Mouse (Mus musculus): ENCODE measurements around the gene Pdgfd. TPM values are rescaled to one million over a fixed set of nuclear protein-coding genes. Genes with fewer than 3 reads are reported as not detected.
A peak's percentile ranks its signal among the peaks of the same experiment; 100 is the strongest.

Pdgfd gene
- polyA plus RNA-seq, 2 experiments: 5.7 to 10.9 TPM

DNA sequence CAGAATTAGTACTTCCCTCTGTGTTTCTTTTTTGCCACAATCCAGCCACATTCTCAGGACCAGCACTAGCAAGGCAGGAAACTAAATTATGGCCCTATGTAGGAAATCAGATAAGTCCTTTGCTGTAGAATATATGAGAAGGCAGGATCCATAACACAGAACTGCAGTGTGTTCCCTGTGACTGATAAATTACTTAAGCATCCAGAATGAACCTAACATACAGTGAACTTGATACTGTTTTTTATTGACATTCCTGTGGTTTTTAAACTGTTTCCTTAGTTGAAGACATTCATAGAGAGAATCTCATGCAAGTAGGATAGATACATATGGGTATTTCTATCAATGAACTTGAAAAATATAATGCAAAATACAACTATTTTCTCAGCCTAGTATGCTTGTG, 109.1 kb downstream of the Pdgfd start:
- ATAC-seq (ENCODE audit: low FRiP score, low read depth) (0 out of 2 replicates have a peak, but pooled peaks have one; percentile 15), DNase-seq (ENCODE audit: low spot score) (no peak)
- Histone ChIP-seq H3K27me3 (ENCODE audit: control insufficient read depth, insufficient read depth, low read length) (no peaks in the 10 kb centered on the region), H3K9ac (ENCODE audit: low read depth, low read length, severe bottlenecking) (no peak overlapping the region), H3K27ac (replicated peaks; ENCODE audit: low read depth, low read length) (no peak overlapping the region), H3K4me1 (ENCODE audit: control insufficient read depth, insufficient read depth, low read length) (0 out of 2 replicates have a peak, but pooled peaks cover 3% of the 10 kb centered on the region), H3K4me3 (replicated peaks; ENCODE audit: low read length) (no peak overlapping the region), H3K9me3 (ENCODE audit: control insufficient read depth, low read length) (no peaks in the 10 kb centered on the region), H3K36me3 (ENCODE audit: control insufficient read depth, insufficient read depth, low read length) (no peaks in the 10 kb centered on the region), H3K4me2 (replicated peaks; ENCODE audit: low read depth, low read length, severe bottlenecking) (no peak overlapping the region)
- no peak for TF ChIP-seq POLR2A (IDR thresholded peaks at IDR 0.05; ENCODE audit: borderline replicate concordance, extremely low read depth, insufficient read depth, insufficient read length)

DNA sequence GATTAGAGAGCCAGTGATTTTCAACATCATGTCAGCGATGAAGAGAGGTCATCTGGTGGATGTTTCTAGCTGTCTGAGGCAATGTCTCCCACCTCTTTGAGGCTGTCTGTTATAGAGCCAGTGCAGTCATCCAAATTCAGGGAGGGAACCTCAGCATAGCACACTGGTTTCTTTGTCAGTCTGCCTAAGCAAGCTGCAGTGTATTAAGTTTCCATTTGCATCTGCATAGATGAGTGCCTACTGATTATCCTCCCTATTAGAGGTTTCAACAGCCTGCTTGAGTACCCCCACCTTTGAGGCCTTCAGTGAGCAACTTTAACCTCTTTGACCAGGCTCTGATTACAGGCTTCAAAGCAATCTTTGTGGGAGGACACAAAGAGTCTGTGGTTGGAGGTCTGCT, 118.4 kb downstream of the Pdgfd start:
- ATAC-seq (ENCODE audit: low FRiP score, low read depth): no peak
- 76% methylated on average over 1 of the region's 1 CpGs for WGBS
- no peak overlapping the region for H3K27ac ChIP-seq (replicated peaks; ENCODE audit: low read depth, low read length)
- H3K4me3 ChIP-seq (replicated peaks; ENCODE audit: low read length): no peak overlapping the region
- H3K4me2 ChIP-seq (replicated peaks; ENCODE audit: low read depth, low read length, severe bottlenecking): no peak overlapping the region
- TF ChIP-seq POLR2A (IDR thresholded peaks at IDR 0.05; ENCODE audit: borderline replicate concordance, extremely low read depth, insufficient read depth, insufficient read length): no peak
- H3K36me3 ChIP-seq (ENCODE audit: control insufficient read depth, insufficient read depth, low read length): no peaks in the 10 kb centered on the region
- no peak for DNase-seq (ENCODE audit: low spot score)
- no peaks in the 10 kb centered on the region for H3K9me3 ChIP-seq (ENCODE audit: control insufficient read depth, low read length)
- no peaks in the 10 kb centered on the region for H3K27me3 ChIP-seq (ENCODE audit: control insufficient read depth, insufficient read depth, low read length)
- H3K4me1 ChIP-seq (ENCODE audit: control insufficient read depth, insufficient read depth, low read length): no peaks in the 10 kb centered on the region
- H3K9ac ChIP-seq (ENCODE audit: low read depth, low read length, severe bottlenecking): no peak overlapping the region

DNA sequence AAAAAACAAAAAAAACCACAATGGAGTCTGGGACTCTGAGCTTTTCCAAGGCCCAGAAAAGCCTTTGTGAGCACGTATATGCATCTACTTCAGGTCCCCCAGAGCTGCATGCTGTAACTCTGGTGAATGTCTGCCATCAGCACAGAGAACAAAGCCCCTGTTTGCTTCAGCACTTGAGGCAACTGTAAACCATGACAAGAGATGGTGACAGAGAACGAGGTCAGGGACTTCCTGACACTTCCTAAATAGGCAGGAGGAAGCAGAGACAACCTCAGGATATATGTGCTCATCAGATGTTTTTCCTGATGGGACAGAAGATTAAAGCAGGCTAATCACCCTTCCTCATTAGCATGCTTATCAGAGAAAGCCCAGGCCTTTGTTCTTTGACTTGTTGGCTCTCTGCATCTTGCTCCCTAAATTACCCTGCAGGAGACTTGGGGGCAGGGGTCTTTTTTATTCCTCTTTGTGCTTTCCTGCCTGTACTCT, 120.9 kb downstream of the Pdgfd start:
- no peak overlapping the region for H3K4me3 ChIP-seq (replicated peaks; ENCODE audit: low read length)
- H3K4me2 ChIP-seq (replicated peaks; ENCODE audit: low read depth, low read length, severe bottlenecking): no peak overlapping the region
- no peaks in the 10 kb centered on the region for H3K9me3 ChIP-seq (ENCODE audit: control insufficient read depth, low read length)
- no peaks in the 10 kb centered on the region for H3K36me3 ChIP-seq (ENCODE audit: control insufficient read depth, insufficient read depth, low read length)
- 16% methylated on average over 2 of the region's 2 CpGs for WGBS
- H3K9ac ChIP-seq (ENCODE audit: low read depth, low read length, severe bottlenecking): no peak overlapping the region
- H3K27ac ChIP-seq (replicated peaks; ENCODE audit: low read depth, low read length): no peak overlapping the region
- ATAC-seq (ENCODE audit: low FRiP score, low read depth): no peak
- H3K4me1 ChIP-seq (ENCODE audit: control insufficient read depth, insufficient read depth, low read length): no peaks in the 10 kb centered on the region
- no peak for TF ChIP-seq POLR2A (IDR thresholded peaks at IDR 0.05; ENCODE audit: borderline replicate concordance, extremely low read depth, insufficient read depth, insufficient read length)
- H3K27me3 ChIP-seq (ENCODE audit: control insufficient read depth, insufficient read depth, low read length): no peaks in the 10 kb centered on the region
- no peak for DNase-seq (ENCODE audit: low spot score)

DNA sequence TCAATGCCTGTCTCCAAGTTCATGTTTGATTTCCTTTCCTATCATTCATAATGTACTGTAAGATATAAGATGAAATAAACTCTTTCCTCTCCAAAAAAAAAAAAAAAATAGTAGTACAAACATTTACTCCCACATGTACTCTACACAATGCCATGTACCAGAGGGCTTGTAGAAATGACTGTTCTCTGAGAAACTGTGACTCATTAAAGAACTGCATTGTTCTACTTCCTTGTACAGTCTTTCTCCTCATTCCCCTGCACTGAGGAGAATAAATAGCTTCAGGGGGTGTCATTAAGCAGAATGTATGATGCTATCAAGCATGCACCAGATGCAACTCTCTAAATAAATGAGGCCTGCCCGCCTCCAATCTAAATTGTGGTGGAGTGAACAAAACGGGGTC, 130.2 kb downstream of the Pdgfd start:
- Histone ChIP-seq H3K4me2 (replicated peaks; ENCODE audit: low read depth, low read length, severe bottlenecking) (no peak overlapping the region), H3K4me1 (ENCODE audit: control insufficient read depth, insufficient read depth, low read length) (no peaks in the 10 kb centered on the region), H3K27me3 (ENCODE audit: control insufficient read depth, insufficient read depth, low read length) (no peaks in the 10 kb centered on the region), H3K36me3 (ENCODE audit: control insufficient read depth, insufficient read depth, low read length) (no peaks in the 10 kb centered on the region), H3K4me3 (replicated peaks; ENCODE audit: low read length) (no peak overlapping the region), H3K9ac (ENCODE audit: low read depth, low read length, severe bottlenecking) (no peak overlapping the region), H3K27ac (replicated peaks; ENCODE audit: low read depth, low read length) (no peak overlapping the region), H3K9me3 (ENCODE audit: control insufficient read depth, low read length) (no peaks in the 10 kb centered on the region)
- WGBS: 83% methylated on average over 2 of the region's 2 CpGs
- TF ChIP-seq POLR2A (IDR thresholded peaks at IDR 0.05; ENCODE audit: borderline replicate concordance, extremely low read depth, insufficient read depth, insufficient read length): no peak
- DNase-seq (ENCODE audit: low spot score) (no peak), ATAC-seq (ENCODE audit: low FRiP score, low read depth) (no peak)

DNA sequence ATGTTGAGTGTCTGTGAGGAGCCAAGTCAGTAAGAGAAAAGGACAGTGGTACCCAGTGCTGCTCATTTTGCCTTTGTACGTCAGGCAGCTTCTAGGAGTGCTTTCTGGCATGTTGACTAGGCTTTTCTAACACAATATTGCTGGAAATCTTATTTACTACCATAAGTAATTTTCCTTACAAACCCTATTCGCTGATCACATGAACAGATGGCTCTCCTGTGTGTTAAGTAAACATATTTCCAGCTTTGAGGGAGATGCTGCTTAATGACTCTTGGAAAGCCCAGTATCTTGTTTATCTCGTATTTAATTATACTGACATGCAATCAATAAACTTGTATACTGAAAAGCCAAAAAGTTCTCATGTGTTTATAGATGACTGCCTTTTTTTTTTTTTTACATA, 133.7 kb downstream of the Pdgfd start:
- no peak for ATAC-seq (ENCODE audit: low FRiP score, low read depth)
- Histone ChIP-seq H3K4me1 (ENCODE audit: control insufficient read depth, insufficient read depth, low read length) (no peaks in the 10 kb centered on the region), H3K4me2 (replicated peaks; ENCODE audit: low read depth, low read length, severe bottlenecking) (no peak overlapping the region), H3K9ac (ENCODE audit: low read depth, low read length, severe bottlenecking) (no peak overlapping the region), H3K27ac (replicated peaks; ENCODE audit: low read depth, low read length) (no peak overlapping the region), H3K9me3 (ENCODE audit: control insufficient read depth, low read length) (no peaks in the 10 kb centered on the region), H3K4me3 (replicated peaks; ENCODE audit: low read length) (no peak overlapping the region), H3K27me3 (ENCODE audit: control insufficient read depth, insufficient read depth, low read length) (no peaks in the 10 kb centered on the region), H3K36me3 (ENCODE audit: control insufficient read depth, insufficient read depth, low read length) (no peaks in the 10 kb centered on the region)
- TF ChIP-seq POLR2A (IDR thresholded peaks at IDR 0.05; ENCODE audit: borderline replicate concordance, extremely low read depth, insufficient read depth, insufficient read length): no peak
- WGBS: 74% methylated on average over 3 of the region's 3 CpGs
- no peak for DNase-seq (ENCODE audit: low spot score)

DNA sequence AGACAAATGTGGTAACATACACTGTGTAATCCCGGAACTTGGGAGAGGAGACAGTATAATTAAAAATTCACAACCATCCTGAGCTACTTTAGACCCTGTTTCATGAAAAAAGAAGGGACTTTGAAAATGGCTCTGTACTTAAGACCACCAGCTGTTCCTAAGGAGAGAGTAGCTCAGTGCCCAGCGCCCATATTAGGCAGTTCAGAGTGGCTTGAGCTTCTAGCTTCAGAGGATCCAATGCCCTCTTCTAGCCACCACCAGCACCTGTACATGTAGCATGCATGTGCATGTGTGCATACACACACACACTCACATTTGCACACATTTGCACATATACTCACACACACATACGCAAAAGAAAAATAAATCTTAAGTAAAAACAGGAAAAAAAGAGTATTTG, 136.2 kb downstream of the Pdgfd start:
- Histone ChIP-seq H3K4me1 (ENCODE audit: control insufficient read depth, insufficient read depth, low read length) (no peaks in the 10 kb centered on the region), H3K36me3 (ENCODE audit: control insufficient read depth, insufficient read depth, low read length) (no peaks in the 10 kb centered on the region), H3K27ac (replicated peaks; ENCODE audit: low read depth, low read length) (no peak overlapping the region), H3K9me3 (ENCODE audit: control insufficient read depth, low read length) (no peaks in the 10 kb centered on the region), H3K4me3 (replicated peaks; ENCODE audit: low read length) (no peak overlapping the region), H3K9ac (ENCODE audit: low read depth, low read length, severe bottlenecking) (no peak overlapping the region), H3K27me3 (ENCODE audit: control insufficient read depth, insufficient read depth, low read length) (no peaks in the 10 kb centered on the region), H3K4me2 (replicated peaks; ENCODE audit: low read depth, low read length, severe bottlenecking) (no peak overlapping the region)
- no peak for TF ChIP-seq POLR2A (IDR thresholded peaks at IDR 0.05; ENCODE audit: borderline replicate concordance, extremely low read depth, insufficient read depth, insufficient read length)
- DNase-seq (ENCODE audit: low spot score): no peak
- 85% methylated on average over 3 of the region's 3 CpGs for WGBS
- no peak for ATAC-seq (ENCODE audit: low FRiP score, low read depth)

Measured in limb, embryonic 14.5 days (tissue).